Mouse (Mus musculus) embryonic facial prominence, embryonic 13.5 days (tissue): ENCODE measurements around the gene Nphp4. TPM values are rescaled to one million over a fixed set of nuclear protein-coding genes. Genes with fewer than 3 reads are reported as not detected.

ENCODE experiments used
- ATAC-seq: fragments of 200-750 bp; cut with Nextera tagmentation; 2 replicates; pipeline ENCODE4 v1.8.0; 2017; ENCODE audit warnings: low read depth; ENCODE audit not compliant: insufficient number of reproducible peaks, insufficient read depth, low FRiP score, low TSS enrichment
- H3K27ac ChIP-seq: fragments of 300-500 bp; sonication (generic); 2 replicates; pipeline ENCODE4 v1.5.1; 2015; ENCODE audit warnings: moderate library complexity, mild to moderate bottlenecking, inconsistent platforms
- H3K27me3 ChIP-seq: fragments of 300-500 bp; sonication (generic); 2 replicates; pipeline ENCODE4 v1.6.1; 2015; ENCODE audit warnings: mild to moderate bottlenecking, inconsistent platforms
- H3K36me3 ChIP-seq: fragments of 300-500 bp; sonication (generic); 2 replicates; pipeline ENCODE4 v1.6.1; 2015; ENCODE audit warnings: mild to moderate bottlenecking, inconsistent platforms
- H3K4me1 ChIP-seq: fragments of 300-500 bp; sonication (generic); 2 replicates; pipeline ENCODE4 v1.6.1; 2015; ENCODE audit warnings: inconsistent platforms
- H3K4me2 ChIP-seq: fragments of 300-500 bp; sonication (generic); 2 replicates; pipeline ENCODE4 v1.6.1; 2015; ENCODE audit warnings: moderate library complexity, mild to moderate bottlenecking, inconsistent platforms
- H3K4me3 ChIP-seq: fragments of 300-500 bp; sonication (generic); 2 replicates; pipeline ENCODE4 v1.5.1; 2015; ENCODE audit warnings: mild to moderate bottlenecking, inconsistent platforms
- H3K9ac ChIP-seq: fragments of 300-500 bp; sonication (generic); 2 replicates; pipeline ENCODE4 v1.6.1; 2015; ENCODE audit warnings: mild to moderate bottlenecking, inconsistent platforms
- H3K9me3 ChIP-seq: fragments of 300-500 bp; sonication (generic); 2 replicates; pipeline ENCODE4 v1.6.1; 2016; ENCODE audit warnings: inconsistent platforms
- WGBS: fragments of 180-500 bp; shearing (Covaris S2); methylation state at CpG from one replicate; pipeline ENCODE4 v1.1.7; 2015; ENCODE audit warnings: mixed read lengths; 5-methylcytosine and 5-hydroxymethylcytosine counted together
- polyA plus RNA-seq: library from polyadenylated mRNA; unstranded; fragments of >200 nt; fragmentation: Nextera tagmentation; extraction: Ambion mirVana; gene quantifications from 2 replicates; pipeline ENCODE4 v1.2.1, GENCODE M21; 2015

Nphp4 gene
- polyA plus RNA-seq, 1 experiment from 2014 or later, result 2.8 TPM

GRCm38 (mm10) chr4:152478224-152478567 lies 1.7 kb downstream of the Nphp4 start:
- 1% methylated on average over 13 of the region's 13 CpGs for WGBS
- Histone ChIP-seq H3K9me3 (no peaks in the 10 kb centered on the region), H3K27me3 (peaks cover 22% of the 10 kb centered on the region), H3K4me1 (peaks cover 19% of the 10 kb centered on the region), H3K9ac (peak overlapping the region; percentile 89), H3K4me2 (peak overlapping the region; percentile 88), H3K36me3 (no peaks in the 10 kb centered on the region), H3K4me3 (peak overlapping the region; percentile 77), H3K27ac (peak overlapping the region; percentile 84)
- ATAC-seq, result no peak; the same call in 1 of the 2 replicates

GRCm38 (mm10) chr4:152480426-152480825 lies 3.9 kb downstream of the Nphp4 start:
- ATAC-seq, result no peak
- Histone ChIP-seq H3K9ac (no peak overlapping the region), H3K4me3 (no peak overlapping the region), H3K4me2 (no peak overlapping the region), H3K4me1 (peaks cover 19% of the 10 kb centered on the region), H3K9me3 (no peaks in the 10 kb centered on the region), H3K27me3 (peaks cover 15% of the 10 kb centered on the region), H3K36me3 (no peaks in the 10 kb centered on the region), H3K27ac (no peak overlapping the region)
- 46% methylated on average over 8 of the region's 8 CpGs for WGBS

GRCm38 (mm10) chr4:152488046-152488445 lies 11.5 kb downstream of the Nphp4 start:
- Histone ChIP-seq H3K27ac (no peak overlapping the region), H3K9ac (no peak overlapping the region), H3K36me3 (no peaks in the 10 kb centered on the region; the same call in 1 of the 2 replicates), H3K4me3 (no peak overlapping the region), H3K4me1 (no peaks in the 10 kb centered on the region), H3K9me3 (no peaks in the 10 kb centered on the region), H3K27me3 (no peaks in the 10 kb centered on the region), H3K4me2 (no peak overlapping the region)
- no peak for ATAC-seq
- WGBS, result 82% methylated on average over 10 of the region's 10 CpGs

- Histone ChIP-seq H3K4me1 (no peaks in the 10 kb centered on the region), H3K27me3 (no peaks in the 10 kb centered on the region), H3K9ac (no peak overlapping the region), H3K36me3 (no peaks in the 10 kb centered on the region; the same call in 1 of the 2 replicates), H3K4me2 (no peak overlapping the region), H3K9me3 (no peaks in the 10 kb centered on the region), H3K27ac (no peak overlapping the region), H3K4me3 (no peak overlapping the region)
- ATAC-seq, result no peak
- 88% methylated on average over 14 of the region's 14 CpGs for WGBS
Observed at GRCm38 (mm10) chr4:152490311-152490710, 13.8 kb downstream of the Nphp4 start.

- 0 out of 2 replicates have a peak overlapping the region, but pooled peaks have one; percentile 9 for H3K4me2 ChIP-seq
- H3K4me1 ChIP-seq, result 0 out of 2 replicates have a peak, but pooled peaks cover 2% of the 10 kb centered on the region
- no peak overlapping the region for H3K9ac ChIP-seq
- ATAC-seq, result no peak
- no peaks in the 10 kb centered on the region; the same call in 1 of the 2 replicates for H3K36me3 ChIP-seq
- 56% methylated on average over 15 of the region's 15 CpGs for WGBS
- no peaks in the 10 kb centered on the region for H3K27me3 ChIP-seq
- H3K27ac ChIP-seq, result no peak overlapping the region
- H3K4me3 ChIP-seq, result no peak overlapping the region
- no peaks in the 10 kb centered on the region for H3K9me3 ChIP-seq
Observed at GRCm38 (mm10) chr4:152491250-152491899, 14.9 kb downstream of the Nphp4 start.

GRCm38 (mm10) chr4:152494360-152494879 lies 17.9 kb downstream of the Nphp4 start:
- H3K27ac ChIP-seq, result no peak overlapping the region
- no peaks in the 10 kb centered on the region for H3K27me3 ChIP-seq
- ATAC-seq, result no peak
- no peak overlapping the region for H3K9ac ChIP-seq
- H3K4me3 ChIP-seq, result no peak overlapping the region
- WGBS, result 42% methylated on average over 20 of the region's 20 CpGs
- H3K4me1 ChIP-seq, result 0 out of 2 replicates have a peak, but pooled peaks cover 4% of the 10 kb centered on the region
- H3K9me3 ChIP-seq, result no peaks in the 10 kb centered on the region
- H3K36me3 ChIP-seq, result peaks cover 14% of the 10 kb centered on the region
- H3K4me2 ChIP-seq, result no peak overlapping the region

- no peak overlapping the region for H3K9ac ChIP-seq
- H3K9me3 ChIP-seq, result peaks cover 4% of the 10 kb centered on the region; the same call in 1 of the 2 replicates
- ATAC-seq, result no peak
- H3K4me3 ChIP-seq, result no peak overlapping the region
- H3K4me2 ChIP-seq, result no peak overlapping the region
- no peaks in the 10 kb centered on the region for H3K27me3 ChIP-seq
- no peaks in the 10 kb centered on the region for H3K4me1 ChIP-seq
- peaks cover 13% of the 10 kb centered on the region for H3K36me3 ChIP-seq
- 49% methylated on average over 18 of the region's 18 CpGs for WGBS
- no peak overlapping the region for H3K27ac ChIP-seq
Observed at GRCm38 (mm10) chr4:152512221-152512925, 35.9 kb downstream of the Nphp4 start.

- Histone ChIP-seq H3K27ac (no peak overlapping the region), H3K4me1 (no peaks in the 10 kb centered on the region), H3K9ac (no peak overlapping the region), H3K9me3 (peaks cover 4% of the 10 kb centered on the region; the same call in 1 of the 2 replicates), H3K4me2 (no peak overlapping the region), H3K36me3 (peaks cover 8% of the 10 kb centered on the region; the same call in 1 of the 2 replicates), H3K27me3 (no peaks in the 10 kb centered on the region), H3K4me3 (no peak overlapping the region)
- ATAC-seq, result no peak
- 71% methylated on average over 7 of the region's 7 CpGs for WGBS
Observed at GRCm38 (mm10) chr4:152514884-152515283, 38.4 kb downstream of the Nphp4 start.

GRCm38 (mm10) chr4:152519106-152519505 lies 42.6 kb downstream of the Nphp4 start:
- 87% methylated on average over 10 of the region's 10 CpGs for WGBS
- Histone ChIP-seq H3K4me1 (no peaks in the 10 kb centered on the region), H3K9me3 (no peaks in the 10 kb centered on the region), H3K4me2 (no peak overlapping the region), H3K27ac (no peak overlapping the region), H3K4me3 (no peak overlapping the region), H3K36me3 (no peaks in the 10 kb centered on the region), H3K9ac (no peak overlapping the region), H3K27me3 (no peaks in the 10 kb centered on the region)
- no peak for ATAC-seq

GRCm38 (mm10) chr4:152520083-152520482 lies 43.6 kb downstream of the Nphp4 start:
- no peaks in the 10 kb centered on the region for H3K4me1 ChIP-seq
- no peaks in the 10 kb centered on the region for H3K36me3 ChIP-seq
- no peak overlapping the region for H3K9ac ChIP-seq
- no peaks in the 10 kb centered on the region for H3K27me3 ChIP-seq
- 33% methylated on average over 6 of the region's 6 CpGs for WGBS
- H3K4me2 ChIP-seq, result no peak overlapping the region
- H3K9me3 ChIP-seq, result no peaks in the 10 kb centered on the region
- no peak for ATAC-seq
- no peak overlapping the region for H3K27ac ChIP-seq
- H3K4me3 ChIP-seq, result no peak overlapping the region

- Histone ChIP-seq H3K9me3 (no peaks in the 10 kb centered on the region), H3K27me3 (no peaks in the 10 kb centered on the region), H3K4me1 (peaks cover 13% of the 10 kb centered on the region), H3K27ac (no peak overlapping the region), H3K9ac (no peak overlapping the region), H3K4me3 (no peak overlapping the region), H3K36me3 (no peaks in the 10 kb centered on the region), H3K4me2 (no peak overlapping the region)
- WGBS, result 48% methylated on average over 9 of the region's 9 CpGs
- ATAC-seq, result no peak
Observed at GRCm38 (mm10) chr4:152532872-152533271, 56.4 kb downstream of the Nphp4 start.

- H3K9ac ChIP-seq, result no peak overlapping the region
- ATAC-seq, result no peak
- H3K4me3 ChIP-seq, result no peak overlapping the region
- WGBS, result 86% methylated on average over 12 of the region's 12 CpGs
- H3K4me1 ChIP-seq, result no peaks in the 10 kb centered on the region
- no peak overlapping the region for H3K4me2 ChIP-seq
- H3K9me3 ChIP-seq, result no peaks in the 10 kb centered on the region
- H3K27ac ChIP-seq, result no peak overlapping the region
- no peaks in the 10 kb centered on the region for H3K27me3 ChIP-seq
- peaks cover 10% of the 10 kb centered on the region; the same call in 1 of the 2 replicates for H3K36me3 ChIP-seq
Observed at GRCm38 (mm10) chr4:152539756-152540155, 63.2 kb downstream of the Nphp4 start.
